Mouse (Mus musculus) neural tube, embryonic 11.5 days (tissue): ENCODE data around the gene Gzmm. TPM values are rescaled to one million over a fixed set of nuclear protein-coding genes. Genes with fewer than 3 reads are reported as not detected.
A peak's percentile ranks its signal among the peaks of the same experiment; 100 is the strongest.

Experiments used
- ATAC-seq: fragments of 200-750 bp; cut with Nextera tagmentation; 2 replicates; pipeline ENCODE4 v1.8.0; 2017; ENCODE audit warnings: moderate number of reproducible peaks, mild to moderate bottlenecking, moderate TSS enrichment, moderate library complexity; ENCODE audit not compliant: insufficient read depth, low FRiP score, low TSS enrichment
- DNase-seq: peaks from one replicate; pipeline ENCODE4 v3.0.0-alpha.2; 2015; ENCODE audit warnings: low spot score
- H3K27ac ChIP-seq: fragments of 300-500 bp; sonication (generic); 2 replicates; pipeline ENCODE4 v1.5.1; 2014; ENCODE audit warnings: low read depth, mild to moderate bottlenecking, low read length
- H3K27me3 ChIP-seq: fragments of 300-500 bp; sonication (generic); 2 replicates; pipeline ENCODE4 v1.6.1; 2014; ENCODE audit warnings: mild to moderate bottlenecking, low read length, mixed read lengths; ENCODE audit not compliant: control insufficient read depth, insufficient read depth
- H3K36me3 ChIP-seq: fragments of 300-500 bp; sonication (generic); 2 replicates; pipeline ENCODE4 v1.6.1; 2014; ENCODE audit warnings: mild to moderate bottlenecking, low read length, moderate library complexity, mixed read lengths; ENCODE audit not compliant: control insufficient read depth, insufficient read depth
- H3K4me1 ChIP-seq: fragments of 300-500 bp; sonication (generic); 2 replicates; pipeline ENCODE4 v1.6.1; 2014; ENCODE audit warnings: low read length, mixed read lengths; ENCODE audit not compliant: control insufficient read depth, insufficient read depth
- H3K4me2 ChIP-seq: fragments of 300-500 bp; sonication (generic); 2 replicates; pipeline ENCODE4 v1.6.1; 2014; ENCODE audit warnings: low read depth, mild to moderate bottlenecking, moderate library complexity
- H3K4me3 ChIP-seq: fragments of 300-500 bp; sonication (generic); 2 replicates; pipeline ENCODE4 v1.5.1; 2014; ENCODE audit warnings: low read depth, low read length
- H3K9ac ChIP-seq: fragments of 300-500 bp; sonication (generic); 2 replicates; pipeline ENCODE4 v1.6.1; 2014; ENCODE audit warnings: mild to moderate bottlenecking, low read length
- H3K9me3 ChIP-seq: fragments of 300-500 bp; sonication (generic); 2 replicates; pipeline ENCODE4 v1.6.1; 2016; ENCODE audit warnings: low read length; ENCODE audit not compliant: control insufficient read depth
- WGBS: fragments of 180-500 bp; shearing (Covaris S2); extraction: QIAGEN DNeasy Blood & Tissue Kit; methylation state at CpG from one replicate; pipeline ENCODE4 v1.1.7; 2014; 5-methylcytosine and 5-hydroxymethylcytosine counted together
- polyA plus RNA-seq: library from polyadenylated mRNA; unstranded; fragments of >200 nt; fragmentation: Nextera tagmentation; extraction: Ambion mirVana; gene quantifications from 2 replicates; pipeline ENCODE4 v1.2.1, GENCODE M21; 2014

Gene Gzmm
- polyA plus RNA-seq, result 0.57 and 0.62 TPM in 2 replicates

DNA sequence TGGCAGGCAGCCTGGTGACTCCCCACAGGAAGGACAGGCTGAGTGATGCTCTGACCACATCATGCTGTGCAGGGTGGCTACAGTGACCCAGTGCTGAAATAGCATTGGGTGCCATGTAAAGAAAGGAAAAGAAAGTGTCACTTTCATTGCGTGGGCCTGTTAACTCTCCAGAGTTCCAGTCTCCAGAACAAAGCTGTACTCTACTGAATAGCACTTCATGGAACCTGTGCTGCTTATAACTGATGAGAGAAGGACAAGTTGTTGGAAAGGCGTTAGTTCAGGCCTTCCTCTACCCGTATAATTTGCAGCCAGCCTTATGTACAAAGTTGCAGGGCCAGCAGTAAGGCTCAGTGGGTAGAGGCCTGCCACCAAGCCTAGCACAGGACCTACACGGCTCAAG lies at the start of gene Gzmm:
Gene Gzmm (plus strand): TSS at position 301 of the 400 bp plus-strand sequence.
- H3K36me3 ChIP-seq, result peaks cover 25% of the 10 kb centered on the region
- H3K4me1 ChIP-seq, result peaks cover 4% of the 10 kb centered on the region; the same call in 1 of the 2 replicates
- DNase-seq, result no peak
- no peak within 1 kb of the TSS for H3K4me2 ChIP-seq
- no peak within 1 kb of the TSS for H3K4me3 ChIP-seq
- H3K9ac ChIP-seq, result no peak within 1 kb of the TSS
- H3K27me3 ChIP-seq, result no peaks in the 10 kb centered on the region
- H3K27ac ChIP-seq, result no peak within 1 kb of the TSS
- 81% methylated on average over 4 of the region's 4 CpGs for WGBS
- no peak for ATAC-seq
- no peaks in the 10 kb centered on the region for H3K9me3 ChIP-seq

DNA sequence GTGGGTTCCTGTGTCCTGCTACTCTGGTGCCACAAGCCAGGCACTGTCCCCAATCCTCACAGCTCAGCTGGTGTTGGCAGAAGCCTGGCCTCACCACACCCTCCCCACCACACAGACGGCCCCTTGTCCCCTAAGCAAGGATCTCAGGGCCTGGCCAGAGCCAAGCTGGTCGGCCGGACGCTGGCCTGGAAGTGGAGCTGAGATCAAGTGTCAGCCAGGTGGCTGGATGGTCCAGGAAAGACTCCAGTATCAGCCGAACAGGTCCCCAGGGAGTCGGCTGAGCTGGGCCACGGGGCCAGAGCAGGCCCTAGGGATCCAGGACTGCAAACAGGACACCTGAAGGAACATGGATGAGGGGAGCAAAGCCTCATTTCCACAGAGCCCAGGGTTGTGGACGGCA lies 43.1 kb upstream of the Gzmm start, which contains the start of gene Odf3l2:
Gene Odf3l2 (minus strand): TSS at position 28 of the 400 bp plus-strand sequence.
- DNase-seq (no peak), ATAC-seq (no peak)
- 74% methylated on average over 8 of the region's 8 CpGs for WGBS
- no peaks in the 10 kb centered on the region for H3K36me3 ChIP-seq
- H3K27me3 ChIP-seq, result no peaks in the 10 kb centered on the region
- H3K4me2 ChIP-seq, result no peak within 1 kb of the TSS
- no peaks in the 10 kb centered on the region for H3K4me1 ChIP-seq
- no peaks in the 10 kb centered on the region for H3K9me3 ChIP-seq
- H3K4me3 ChIP-seq, result no peak within 1 kb of the TSS
- no peak within 1 kb of the TSS for H3K9ac ChIP-seq
- no peak within 1 kb of the TSS for H3K27ac ChIP-seq

DNA sequence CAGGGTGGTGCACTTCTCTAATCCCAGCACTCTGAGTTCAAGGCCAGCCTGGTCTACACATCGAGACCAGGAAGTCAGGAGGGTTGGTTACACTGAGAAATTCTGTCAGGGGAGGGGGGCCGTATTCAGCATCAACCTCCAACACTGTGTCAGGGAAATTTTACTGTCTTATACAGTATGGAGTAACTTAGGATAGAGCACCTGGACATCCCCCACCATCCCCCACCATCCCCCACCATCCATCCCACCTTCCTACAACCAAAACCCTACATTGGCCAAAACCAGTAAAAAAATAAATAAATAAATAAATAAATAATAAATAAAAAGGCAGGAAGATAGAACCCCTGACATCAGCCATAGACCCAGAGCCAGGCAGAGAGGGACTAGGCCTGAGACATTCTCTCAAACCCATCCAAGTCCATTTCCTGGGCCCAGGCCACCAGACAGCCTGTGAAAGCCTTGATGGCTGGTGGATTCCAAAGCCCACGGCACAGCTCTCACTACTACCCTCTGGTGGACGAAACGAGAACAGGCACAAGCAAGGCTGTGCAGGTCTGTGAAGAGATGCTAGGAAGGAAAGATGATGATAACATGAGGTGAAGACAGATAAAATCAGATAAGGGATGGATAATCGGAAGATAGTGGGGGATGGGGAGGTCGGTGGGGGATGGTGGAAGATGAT lies 39.6 kb upstream of the Gzmm start:
- Histone ChIP-seq H3K27me3 (no peaks in the 10 kb centered on the region), H3K4me2 (no peak overlapping the region), H3K27ac (no peak overlapping the region), H3K36me3 (no peaks in the 10 kb centered on the region), H3K4me3 (no peak overlapping the region), H3K9me3 (no peaks in the 10 kb centered on the region), H3K9ac (no peak overlapping the region), H3K4me1 (no peaks in the 10 kb centered on the region)
- DNase-seq (peak; percentile 81), ATAC-seq (peak; percentile 48; the same call in 1 of the 2 replicates)
- 28% methylated on average over 7 of the region's 7 CpGs for WGBS

DNA sequence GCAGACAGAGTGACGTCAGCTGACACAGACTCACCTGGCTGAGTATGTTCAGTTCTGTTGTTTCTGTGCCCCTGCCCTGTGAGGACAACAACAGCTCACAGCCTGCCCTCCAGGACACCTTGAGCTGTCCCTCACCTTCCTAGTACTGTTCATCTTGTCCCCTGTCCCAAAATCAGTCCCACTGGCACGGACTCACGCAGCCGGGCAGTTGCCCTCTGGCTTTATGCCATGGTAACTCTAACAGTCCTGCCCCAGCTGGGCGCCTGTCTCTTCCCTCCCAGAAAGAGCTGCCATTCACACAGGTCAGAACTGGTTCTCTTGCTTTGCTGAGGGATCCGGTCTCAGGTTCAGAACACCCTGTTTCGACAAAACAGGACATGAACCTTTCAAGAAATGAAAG lies 36.0 kb upstream of the Gzmm start:
- Histone ChIP-seq H3K36me3 (no peaks in the 10 kb centered on the region), H3K4me2 (no peak overlapping the region), H3K27me3 (no peaks in the 10 kb centered on the region), H3K4me3 (no peak overlapping the region), H3K27ac (no peak overlapping the region), H3K9me3 (no peaks in the 10 kb centered on the region), H3K9ac (no peak overlapping the region), H3K4me1 (no peaks in the 10 kb centered on the region)
- ATAC-seq (no peak), DNase-seq (no peak)
- WGBS, result 88% methylated on average over 7 of the region's 7 CpGs

DNA sequence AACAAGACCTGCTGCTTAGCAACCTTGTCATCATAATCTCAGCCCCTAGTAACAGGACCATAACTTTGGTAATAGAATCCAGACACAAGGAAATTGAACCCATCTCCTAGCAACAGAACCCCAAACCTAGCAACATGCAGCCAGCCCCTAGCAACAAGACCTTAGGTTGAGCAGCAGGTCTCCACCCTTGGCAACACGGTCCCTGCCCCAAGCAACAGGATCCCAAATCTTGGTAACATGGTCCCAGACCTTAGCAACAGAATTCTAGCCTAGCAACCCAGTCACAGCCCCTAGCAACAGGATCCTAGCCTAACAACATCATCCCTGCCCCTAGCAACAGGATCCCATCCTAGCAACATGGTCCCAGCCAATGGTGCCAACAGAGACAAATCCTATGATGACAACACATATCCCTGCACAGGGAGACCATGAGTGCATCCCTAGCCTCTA lies 33.8 kb upstream of the Gzmm start:
- WGBS, result 36% methylated on average over 1 of the region's 1 CpGs
- ATAC-seq (peak; percentile 50; the same call in 1 of the 2 replicates), DNase-seq (peak; percentile 56)
- H3K4me2 ChIP-seq, result no peak overlapping the region
- no peaks in the 10 kb centered on the region for H3K9me3 ChIP-seq
- no peaks in the 10 kb centered on the region for H3K4me1 ChIP-seq
- H3K9ac ChIP-seq, result no peak overlapping the region
- no peaks in the 10 kb centered on the region for H3K27me3 ChIP-seq
- no peak overlapping the region for H3K4me3 ChIP-seq
- no peaks in the 10 kb centered on the region for H3K36me3 ChIP-seq
- no peak overlapping the region for H3K27ac ChIP-seq

DNA sequence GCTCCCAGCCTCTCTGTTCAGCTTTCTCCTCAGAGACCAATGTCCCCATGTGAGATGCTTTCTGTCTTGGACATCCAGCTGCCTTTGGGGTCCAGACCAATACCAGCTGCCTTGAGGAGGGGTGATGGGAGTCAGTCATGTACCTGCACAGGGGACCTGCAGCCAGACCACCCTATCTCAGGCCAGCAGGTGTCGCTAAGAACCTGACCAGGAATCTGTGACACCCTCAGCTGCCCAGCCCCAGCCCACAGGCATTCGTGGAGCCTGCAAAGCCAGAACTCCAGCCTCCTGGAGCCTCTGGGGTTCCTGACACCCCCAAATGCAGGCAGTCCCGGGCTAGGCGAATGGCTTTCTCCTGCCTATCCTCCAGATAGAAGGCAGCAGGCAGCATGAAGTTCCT lies 30.0 kb upstream of the Gzmm start:
- Histone ChIP-seq H3K9ac (no peak overlapping the region), H3K27me3 (no peaks in the 10 kb centered on the region), H3K36me3 (no peaks in the 10 kb centered on the region), H3K9me3 (no peaks in the 10 kb centered on the region), H3K4me1 (no peaks in the 10 kb centered on the region), H3K4me2 (no peak overlapping the region), H3K27ac (no peak overlapping the region), H3K4me3 (no peak overlapping the region)
- DNase-seq (peak; percentile 28), ATAC-seq (no peak)
- 26% methylated on average over 4 of the region's 4 CpGs for WGBS

DNA sequence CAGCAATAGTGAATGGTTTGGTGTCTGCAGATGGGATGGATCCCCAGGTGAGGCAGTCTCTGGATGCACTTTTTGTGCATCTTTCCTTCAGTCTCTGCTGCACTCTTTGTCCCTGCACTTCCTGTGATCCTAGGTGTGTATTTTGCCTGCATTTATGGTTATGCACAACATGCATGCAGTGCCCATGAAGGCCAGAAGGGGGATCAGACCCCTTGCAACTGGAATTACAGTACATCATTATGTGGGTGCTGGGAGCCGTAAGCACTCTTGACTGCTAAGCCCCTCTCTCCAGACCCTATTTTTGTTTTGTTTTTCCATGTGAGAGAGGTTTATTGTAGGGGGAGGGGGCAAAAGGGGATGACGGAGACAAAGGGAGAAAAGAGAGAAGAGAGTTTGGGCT lies 28.5 kb upstream of the Gzmm start:
- no peak for DNase-seq
- 76% methylated on average over 2 of the region's 2 CpGs for WGBS
- ATAC-seq, result no peak
- Histone ChIP-seq H3K9me3 (no peaks in the 10 kb centered on the region), H3K27ac (no peak overlapping the region), H3K4me2 (no peak overlapping the region), H3K4me1 (no peaks in the 10 kb centered on the region), H3K4me3 (no peak overlapping the region), H3K36me3 (no peaks in the 10 kb centered on the region), H3K9ac (no peak overlapping the region), H3K27me3 (no peaks in the 10 kb centered on the region)

DNA sequence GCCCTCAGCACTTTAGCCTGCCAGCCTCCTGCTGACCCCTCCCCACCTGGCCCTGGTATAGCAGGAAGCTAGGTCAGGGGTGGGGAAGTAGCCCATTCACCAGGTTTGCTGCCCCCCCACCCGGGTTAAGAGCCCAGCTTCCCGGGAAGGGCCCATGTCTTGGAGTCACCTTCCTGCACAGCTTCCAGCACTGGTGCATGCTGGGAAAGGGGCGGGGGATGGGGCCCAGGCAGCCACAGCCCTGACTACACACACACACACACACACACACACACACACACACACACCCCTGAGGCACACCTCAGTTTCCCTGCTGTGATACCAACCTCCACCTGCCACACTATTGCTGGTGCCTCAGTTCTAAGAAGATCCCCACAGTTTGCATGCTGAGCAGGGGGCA lies 27.0 kb upstream of the Gzmm start:
- H3K4me1 ChIP-seq, result no peaks in the 10 kb centered on the region
- H3K9ac ChIP-seq, result no peak overlapping the region
- ATAC-seq, result no peak
- no peak for DNase-seq
- 58% methylated on average over 3 of the region's 3 CpGs for WGBS
- no peak overlapping the region for H3K27ac ChIP-seq
- no peaks in the 10 kb centered on the region for H3K27me3 ChIP-seq
- no peaks in the 10 kb centered on the region for H3K9me3 ChIP-seq
- H3K4me2 ChIP-seq, result no peak overlapping the region
- H3K36me3 ChIP-seq, result no peaks in the 10 kb centered on the region
- H3K4me3 ChIP-seq, result no peak overlapping the region

DNA sequence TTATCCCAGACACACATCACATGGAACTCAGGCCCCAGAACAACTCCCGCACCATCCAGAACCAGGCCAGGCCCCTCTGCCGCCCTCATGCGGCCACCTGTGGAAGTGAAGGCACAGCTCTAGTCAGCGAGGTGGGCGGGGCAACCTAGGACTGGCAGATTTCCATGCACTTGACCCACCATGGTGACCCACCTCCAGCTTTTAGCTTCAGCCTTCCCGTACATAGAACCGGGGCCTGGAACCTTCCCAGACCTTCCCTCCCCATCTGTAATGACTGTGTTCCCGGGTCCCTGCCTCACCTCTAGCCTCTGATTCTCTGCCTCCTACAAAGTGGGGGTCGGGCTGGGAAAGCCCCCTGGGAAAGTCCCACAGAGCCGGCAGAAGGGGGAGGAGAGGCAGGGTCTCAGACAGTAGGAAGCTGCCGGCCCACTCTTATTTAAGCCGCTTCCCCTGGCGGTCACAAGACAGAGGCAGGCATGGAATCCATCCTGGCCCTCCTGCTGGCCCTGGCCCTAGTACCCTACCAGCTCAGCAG lies 24.6 kb upstream of the Gzmm start, which contains the start of gene Madcam1:
Gene Madcam1 (plus strand): TSS at position 429 of the 535 bp plus-strand sequence.
- ATAC-seq (peak; percentile 10), DNase-seq (peak; percentile 84)
- whole genome bisulfite sequencing, result 13% methylated on average over 13 of the region's 13 CpGs
- Histone ChIP-seq H3K4me2 (no peak within 1 kb of the TSS), H3K4me1 (no peaks in the 10 kb centered on the region), H3K36me3 (no peaks in the 10 kb centered on the region), H3K27ac (no peak within 1 kb of the TSS), H3K27me3 (no peaks in the 10 kb centered on the region), H3K9me3 (no peaks in the 10 kb centered on the region), H3K9ac (no peak within 1 kb of the TSS), H3K4me3 (no peak within 1 kb of the TSS)
